Mouse (Mus musculus) midbrain, embryonic 14.5 days (tissue): Measurements from ENCODE around the gene Phf12. TPM values are rescaled to one million over a fixed set of nuclear protein-coding genes. Genes with fewer than 3 reads are reported as not detected.

Source experiments
- ATAC-seq: fragments of 200-750 bp; cut with Nextera tagmentation; 2 replicates; pipeline ENCODE4 v1.8.0; 2017; ENCODE audit warnings: moderate number of reproducible peaks, moderate library complexity; ENCODE audit not compliant: low FRiP score, low TSS enrichment
- DNase-seq: peaks from one replicate; pipeline ENCODE4 v3.0.0-alpha.2; 2015
- H3K27ac ChIP-seq: fragments of 300-500 bp; sonication (generic); replicated peaks from 2 replicates; pipeline ENCODE4 v1.5.1; 2014; ENCODE audit warnings: mild to moderate bottlenecking, low read depth, low read length, moderate library complexity
- H3K27me3 ChIP-seq: fragments of 300-500 bp; sonication (generic); 2 replicates; pipeline ENCODE4 v1.6.1; 2014; ENCODE audit warnings: low read length, control low read depth, mixed read lengths; ENCODE audit not compliant: control insufficient read depth, insufficient read depth
- H3K36me3 ChIP-seq: fragments of 300-500 bp; sonication (generic); 2 replicates; pipeline ENCODE4 v1.6.1; 2014; ENCODE audit warnings: low read length, control low read depth; ENCODE audit not compliant: control insufficient read depth, insufficient read depth
- H3K4me1 ChIP-seq: fragments of 300-500 bp; sonication (generic); 2 replicates; pipeline ENCODE4 v1.6.1; 2014; ENCODE audit warnings: mild to moderate bottlenecking, antibody characterized with exemption, low read length, control low read depth; ENCODE audit not compliant: control insufficient read depth, insufficient read depth
- H3K4me2 ChIP-seq: fragments of 300-500 bp; sonication (generic); 2 replicates; pipeline ENCODE4 v1.6.1; 2014; ENCODE audit warnings: mild to moderate bottlenecking, low read length, moderate library complexity
- H3K4me3 ChIP-seq: fragments of 300-500 bp; sonication (generic); replicated peaks from 2 replicates; pipeline ENCODE4 v1.5.1; 2014; ENCODE audit warnings: low read depth, low read length
- H3K9ac ChIP-seq: fragments of 300-500 bp; sonication (generic); replicated peaks from 2 replicates; pipeline ENCODE4 v1.6.1; 2014; ENCODE audit warnings: mild to moderate bottlenecking, low read length, moderate library complexity
- H3K9me3 ChIP-seq: fragments of 300-500 bp; sonication (generic); 2 replicates; pipeline ENCODE4 v1.6.1; 2016; ENCODE audit warnings: low read length, control low read depth, mixed read lengths; ENCODE audit not compliant: control insufficient read depth
- WGBS: fragments of 180-500 bp; shearing (Covaris S2); extraction: QIAGEN DNeasy Blood & Tissue Kit; methylation state at CpG from one replicate; pipeline ENCODE4 v1.1.7; 2014; 5-methylcytosine and 5-hydroxymethylcytosine counted together
- polyA plus RNA-seq: library from polyadenylated mRNA; unstranded; fragments of >200 nt; fragmentation: Nextera tagmentation; extraction: Ambion mirVana; gene quantifications from 2 replicates; pipeline ENCODE4 v1.2.1, GENCODE M21; 2014

Gene Phf12
- polyA plus RNA-seq, 1 experiment from 2014 or later: 20.3 TPM

DNA sequence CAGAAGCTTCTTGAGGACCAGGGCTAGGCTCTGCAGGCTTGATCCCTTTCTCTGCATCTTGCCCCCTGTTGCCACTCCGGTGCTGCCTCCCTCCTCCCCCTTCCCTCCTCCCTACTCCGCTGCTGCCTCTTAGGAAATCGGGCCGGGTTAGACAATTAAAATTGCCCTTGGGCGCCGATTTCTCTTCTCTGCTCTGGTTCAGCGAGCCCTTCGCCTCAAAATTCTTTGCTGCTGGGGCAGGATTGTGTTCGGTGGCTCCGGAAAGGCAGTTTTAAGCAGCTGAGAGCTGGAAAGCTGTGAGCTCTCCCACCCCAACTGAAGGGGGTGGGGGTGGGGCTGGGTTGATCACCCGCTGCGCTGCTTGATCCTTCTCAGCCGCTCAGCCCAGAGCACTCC, 2.3 kb downstream of the Phf12 start:
- H3K27me3 ChIP-seq: no peaks in the 10 kb centered on the region
- ATAC-seq (no peak), DNase-seq (peak; percentile 79)
- peaks cover 11% of the 10 kb centered on the region for H3K4me1 ChIP-seq
- WGBS: 0% methylated on average over 13 of the region's 13 CpGs
- no peaks in the 10 kb centered on the region for H3K9me3 ChIP-seq
- peak overlapping the region; percentile 79 for H3K4me2 ChIP-seq
- H3K27ac ChIP-seq: peak overlapping the region; percentile 98
- peak overlapping the region; percentile 92 for H3K9ac ChIP-seq
- peak overlapping the region; percentile 99 for H3K4me3 ChIP-seq
- H3K36me3 ChIP-seq: peaks cover 23% of the 10 kb centered on the region

DNA sequence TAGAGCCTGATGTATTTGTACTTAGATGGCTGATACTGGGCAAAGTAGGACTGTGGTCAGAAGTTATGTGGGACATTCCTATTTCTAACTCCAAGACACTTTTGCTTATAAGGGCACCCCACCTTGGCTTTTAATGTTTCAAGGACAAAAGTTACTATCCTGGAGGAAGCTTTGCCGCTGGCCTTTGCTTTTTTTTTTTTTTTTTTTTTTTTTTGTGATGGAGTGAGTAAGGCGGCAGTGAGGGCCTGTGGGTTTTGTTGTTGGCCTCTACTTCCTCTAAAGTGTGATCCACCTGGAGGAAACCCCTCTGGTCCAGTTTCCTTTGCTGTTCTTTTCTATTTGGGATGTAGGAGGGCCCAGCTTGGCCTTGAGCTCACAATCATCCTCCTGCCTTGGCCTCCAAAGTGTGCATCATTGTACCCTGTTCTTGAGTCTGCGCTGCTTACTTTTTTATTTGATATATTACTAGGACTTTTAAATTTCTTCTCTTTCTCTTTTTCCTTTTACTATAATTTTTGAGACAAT, 3.0 kb downstream of the Phf12 start:
- Histone ChIP-seq H3K36me3 (peaks cover 29% of the 10 kb centered on the region), H3K4me3 (peak overlapping the region; percentile 99), H3K4me2 (peak overlapping the region; percentile 79), H3K27ac (peak overlapping the region; percentile 98; the same call in 1 of the 2 replicates), H3K27me3 (no peaks in the 10 kb centered on the region), H3K9me3 (no peaks in the 10 kb centered on the region), H3K9ac (peak overlapping the region; percentile 92; the same call in 1 of the 2 replicates), H3K4me1 (peaks cover 11% of the 10 kb centered on the region)
- DNase-seq (no peak), ATAC-seq (no peak)
- 79% methylated on average over 3 of the region's 3 CpGs for WGBS

DNA sequence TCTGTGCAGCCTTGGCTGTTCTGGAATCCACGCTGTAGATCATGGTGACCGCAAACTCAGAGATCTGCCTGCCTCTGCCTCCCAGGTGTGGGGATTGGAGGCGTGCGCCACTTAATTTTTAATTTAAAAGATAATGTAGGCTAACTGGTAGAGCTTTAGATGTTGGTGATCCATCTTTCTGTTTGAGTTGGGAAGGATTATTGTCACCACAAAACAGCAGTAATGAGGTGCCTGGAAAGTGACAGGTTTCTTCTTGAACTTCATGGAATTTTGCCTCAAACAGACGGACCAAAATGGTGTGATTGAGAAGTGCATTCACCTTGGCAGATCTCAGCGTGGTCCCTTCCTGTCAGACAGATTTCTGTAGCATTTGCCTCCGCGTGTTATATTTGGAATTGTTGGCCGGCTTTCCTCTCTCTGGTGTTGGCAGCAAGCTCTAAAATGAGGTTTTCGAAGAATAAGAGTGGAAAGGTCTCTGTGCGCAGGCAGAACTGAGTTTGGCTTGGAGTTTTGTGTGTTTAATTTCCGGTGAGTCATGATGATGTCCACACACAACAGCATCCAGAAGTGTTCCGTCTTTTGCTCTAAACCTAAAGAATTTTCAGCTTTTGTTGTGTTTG, 6.6 kb downstream of the Phf12 start:
- Histone ChIP-seq H3K9me3 (no peaks in the 10 kb centered on the region), H3K9ac (no peak overlapping the region), H3K27me3 (no peaks in the 10 kb centered on the region), H3K4me1 (peaks cover 11% of the 10 kb centered on the region), H3K4me2 (no peak overlapping the region), H3K4me3 (no peak overlapping the region), H3K27ac (no peak overlapping the region), H3K36me3 (peaks cover 37% of the 10 kb centered on the region)
- DNase-seq (no peak), ATAC-seq (no peak)
- 94% methylated on average over 13 of the region's 13 CpGs for whole genome bisulfite sequencing

DNA sequence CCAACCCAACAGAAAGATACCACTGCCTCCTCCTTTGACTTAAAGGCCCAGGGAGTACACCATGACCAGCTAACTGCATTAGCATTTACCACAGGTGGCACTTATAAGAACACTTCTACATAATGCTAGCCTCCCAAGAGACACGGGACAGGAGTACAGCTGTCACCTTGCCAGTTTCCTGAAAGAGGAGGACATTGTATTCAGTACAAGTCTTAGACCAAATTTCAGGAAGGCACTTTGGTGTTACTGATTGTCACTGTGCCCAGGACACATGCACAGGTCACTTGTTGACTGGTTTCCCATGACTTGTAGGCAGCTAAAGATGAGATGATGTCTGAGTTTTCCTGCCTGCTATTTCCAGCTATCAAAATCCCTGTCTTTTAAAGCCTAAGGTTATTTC, 13.0 kb downstream of the Phf12 start:
- Histone ChIP-seq H3K27ac (no peak overlapping the region), H3K4me1 (no peaks in the 10 kb centered on the region), H3K4me2 (no peak overlapping the region), H3K27me3 (no peaks in the 10 kb centered on the region), H3K4me3 (no peak overlapping the region), H3K36me3 (peaks cover 9% of the 10 kb centered on the region), H3K9me3 (no peaks in the 10 kb centered on the region), H3K9ac (no peak overlapping the region)
- DNase-seq (no peak), ATAC-seq (no peak)
- WGBS: 87% methylated on average over 1 of the region's 1 CpGs

DNA sequence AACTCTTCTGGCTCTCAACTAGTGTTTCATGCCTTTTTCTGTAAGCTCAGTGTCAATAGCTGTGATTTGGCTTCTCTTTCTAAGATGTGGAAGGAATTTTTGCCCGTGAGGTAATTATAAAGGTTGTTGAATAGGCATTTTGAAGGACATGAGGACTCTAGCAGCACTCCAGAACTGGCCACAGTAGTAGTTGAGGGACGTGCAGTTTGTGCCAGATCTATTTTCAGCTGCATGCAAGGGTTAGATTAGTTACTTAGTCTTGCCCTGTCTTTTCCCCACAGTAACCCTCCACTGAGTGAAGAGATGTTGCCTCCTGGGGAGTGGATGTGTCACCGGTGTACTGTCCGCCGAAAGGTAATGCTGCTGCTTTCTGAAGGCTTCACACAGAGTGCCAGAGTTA, 23.9 kb downstream of the Phf12 start:
- no peak overlapping the region for H3K9ac ChIP-seq
- no peaks in the 10 kb centered on the region for H3K27me3 ChIP-seq
- H3K4me3 ChIP-seq: no peak overlapping the region
- H3K36me3 ChIP-seq: peaks cover 57% of the 10 kb centered on the region
- no peaks in the 10 kb centered on the region for H3K9me3 ChIP-seq
- DNase-seq (no peak), ATAC-seq (no peak)
- WGBS: 98% methylated on average over 5 of the region's 5 CpGs
- no peak overlapping the region for H3K27ac ChIP-seq
- no peak overlapping the region for H3K4me2 ChIP-seq
- H3K4me1 ChIP-seq: 0 out of 2 replicates have a peak, but pooled peaks cover 3% of the 10 kb centered on the region

DNA sequence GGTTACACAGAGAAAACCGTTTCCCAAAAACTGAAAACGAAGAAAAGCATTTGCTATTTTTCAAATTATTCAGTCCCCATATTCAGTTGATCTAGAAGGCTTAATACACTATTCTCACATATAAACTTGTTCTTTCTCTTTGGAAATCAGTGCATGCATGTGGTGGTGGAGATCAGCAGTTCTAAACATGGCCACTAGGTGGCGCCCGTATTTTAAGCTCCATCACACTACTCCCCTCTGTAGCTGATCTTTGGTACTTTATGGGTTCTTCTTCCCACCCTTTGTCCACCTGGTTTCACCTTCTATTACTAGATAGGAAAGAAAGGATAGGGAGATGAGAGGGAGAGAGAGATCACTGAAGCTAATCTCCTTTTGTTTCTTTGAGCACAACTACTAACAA, 37.1 kb downstream of the Phf12 start:
- DNase-seq (peak; percentile 89), ATAC-seq (no peak)
- Histone ChIP-seq H3K36me3 (peaks cover 91% of the 10 kb centered on the region), H3K9me3 (no peaks in the 10 kb centered on the region), H3K4me3 (no peak overlapping the region), H3K27ac (no peak overlapping the region), H3K4me2 (no peak overlapping the region), H3K27me3 (no peaks in the 10 kb centered on the region), H3K9ac (no peak overlapping the region), H3K4me1 (no peaks in the 10 kb centered on the region)
- 27% methylated on average over 4 of the region's 4 CpGs for WGBS

DNA sequence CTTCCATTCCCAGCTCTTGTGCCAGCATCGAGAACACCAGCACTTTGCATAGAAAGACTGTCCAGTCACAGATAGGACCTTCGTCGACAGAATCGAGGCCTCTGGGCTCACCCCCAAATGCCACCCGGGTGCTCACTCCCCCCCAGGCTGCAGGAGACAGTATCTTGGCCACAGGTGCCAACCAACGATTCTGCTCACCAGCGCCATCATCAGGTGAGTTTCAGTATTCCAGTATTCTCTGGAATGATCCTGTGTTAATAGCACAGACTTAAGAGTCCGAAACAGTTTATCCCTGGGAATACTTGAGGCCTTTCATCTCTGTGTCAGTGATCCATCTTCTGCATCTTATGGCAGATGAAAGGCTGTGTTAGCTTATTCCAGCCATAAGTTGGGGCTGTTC, 41.1 kb downstream of the Phf12 start:
- Histone ChIP-seq H3K36me3 (peaks cover 89% of the 10 kb centered on the region), H3K4me3 (no peak overlapping the region), H3K4me2 (no peak overlapping the region), H3K27me3 (no peaks in the 10 kb centered on the region), H3K4me1 (no peaks in the 10 kb centered on the region), H3K27ac (no peak overlapping the region), H3K9me3 (no peaks in the 10 kb centered on the region), H3K9ac (no peak overlapping the region)
- peak; percentile 56 for DNase-seq
- 81% methylated on average over 8 of the region's 8 CpGs for WGBS
- ATAC-seq: no peak

DNA sequence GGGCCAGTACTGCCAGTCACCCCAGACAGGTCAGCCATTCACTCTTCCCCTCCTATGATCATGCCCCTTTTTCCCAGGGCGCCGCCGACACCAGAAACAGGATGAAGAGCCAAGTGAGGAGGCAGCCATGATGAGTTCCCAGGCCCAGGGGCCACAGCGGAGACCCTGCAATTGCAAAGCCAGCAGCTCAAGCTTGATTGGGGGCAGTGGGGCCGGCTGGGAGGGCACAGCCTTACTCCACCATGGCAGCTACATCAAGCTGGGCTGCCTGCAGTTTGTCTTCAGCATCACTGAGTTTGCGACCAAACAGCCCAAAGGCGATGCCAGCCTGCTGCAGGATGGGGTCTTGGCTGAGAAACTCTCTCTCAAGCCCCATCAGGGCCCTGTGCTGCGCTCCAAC, 46.7 kb downstream of the Phf12 start:
- no peak overlapping the region for H3K9ac ChIP-seq
- H3K27me3 ChIP-seq: no peaks in the 10 kb centered on the region
- no peak for ATAC-seq
- WGBS: 88% methylated on average over 8 of the region's 8 CpGs
- no peak overlapping the region for H3K27ac ChIP-seq
- H3K36me3 ChIP-seq: peaks cover 62% of the 10 kb centered on the region
- DNase-seq: no peak
- H3K4me1 ChIP-seq: peaks cover 12% of the 10 kb centered on the region
- no peak overlapping the region for H3K4me2 ChIP-seq
- H3K9me3 ChIP-seq: no peaks in the 10 kb centered on the region
- no peak overlapping the region for H3K4me3 ChIP-seq

DNA sequence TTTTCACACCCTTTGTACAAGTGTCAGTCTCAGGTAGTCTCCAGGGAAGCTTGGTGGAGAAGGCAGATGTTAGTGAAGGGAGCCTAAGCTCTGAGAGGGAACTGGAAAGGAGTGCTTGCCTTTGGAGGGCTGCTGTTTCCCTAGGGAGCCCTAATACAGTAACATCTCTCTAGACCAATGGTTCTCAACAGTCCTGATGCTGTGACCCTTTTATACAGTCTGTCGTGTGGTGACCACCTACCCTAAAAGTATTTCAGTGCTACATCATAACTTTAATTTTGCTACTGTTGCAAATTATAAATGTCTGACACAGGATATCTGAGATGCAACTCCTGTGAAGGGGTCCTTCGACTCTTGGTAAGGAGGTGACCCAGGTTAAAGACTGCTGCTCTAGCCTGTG, 48.0 kb downstream of the Phf12 start:
- no peaks in the 10 kb centered on the region for H3K27me3 ChIP-seq
- ATAC-seq (no peak), DNase-seq (no peak)
- no peak overlapping the region for H3K9ac ChIP-seq
- no peak overlapping the region for H3K27ac ChIP-seq
- no peaks in the 10 kb centered on the region for H3K9me3 ChIP-seq
- 76% methylated on average over 2 of the region's 2 CpGs for whole genome bisulfite sequencing
- no peak overlapping the region for H3K4me2 ChIP-seq
- H3K36me3 ChIP-seq: peaks cover 55% of the 10 kb centered on the region
- peaks cover 12% of the 10 kb centered on the region for H3K4me1 ChIP-seq
- no peak overlapping the region for H3K4me3 ChIP-seq
